In genomic region chr7:122628050-122628449, GRCm38 (mm10) we compare ENCODE assay signal across 30 mouse cellular contexts. TPM values are rescaled to one million over a fixed set of nuclear protein-coding genes. Genes with fewer than 3 reads are reported as not detected.
DNase-seq lines count a peak whose midpoint lies in the region; ATAC-seq and TF ChIP-seq lines count a peak whose summit lies in the region.
"Had no signal": no experiment of that assay in that cellular context is flagged by ENCODE, and none has a peak within 500 bp of the region (broad histone marks: within the 10 kb centered on the region; RNA-seq: fewer than 3 reads in every experiment).

No protein-coding gene starts in this region.

- TF ChIP-seq POLR2A in heart, adult 2 months (IDR thresholded peaks at IDR 0.05; ENCODE audit: insufficient read depth, low read depth, low read length) = no peak

- no peak overlapping the region for H3K4me2 ChIP-seq in heart, postnatal 0 days (ENCODE audit: low read depth, low read length)
- H3K4me2 ChIP-seq in lung, embryonic 14.5 days = no peak overlapping the region
- H3K4me2 ChIP-seq: midbrain, embryonic 12.5 days had no signal

- DNase-seq in heart, postnatal 0 days (ENCODE audit: low spot score) = peak; percentile 7
- DNase-seq in heart, adult 2 months = no peak
- DNase-seq in lung, embryonic 14.5 days = peak; percentile 76
- no peak for DNase-seq in lung, postnatal 14 days
- DNase-seq in right cerebral cortex, postnatal 14 days = peak; percentile 21
- DNase-seq in right cerebral cortex, adult 2 months (ENCODE audit: low spot score in 2 of 2) = no peak
- no peak for DNase-seq in layer of hippocampus, postnatal 14 days (ENCODE audit: low spot score in 2 of 2)
- DNase-seq: adrenal gland, adult 2 months; B cell, adult 2 months; cerebellum, adult 11-12 months; kidney, adult 8-10 months; kidney, postnatal 4 days; liver; lung, adult 2 months; lung, postnatal 4 days; thymus, postnatal 4 days had no signal

- no peak overlapping the region for H3K9ac ChIP-seq in heart, postnatal 0 days (replicated peaks; ENCODE audit: low read depth, low read length)
- H3K9ac ChIP-seq in heart, adult 2 months (ENCODE audit: low read depth, low read length) = no peak overlapping the region
- H3K9ac ChIP-seq in lung, embryonic 14.5 days = no peak overlapping the region
- H3K9ac ChIP-seq: liver, embryonic 14.5 days; midbrain, embryonic 12.5 days had no signal

- H3K79me2 ChIP-seq in heart, adult 2 months (replicated peaks; ENCODE audit: control insufficient read depth, insufficient read depth, low read length) = no peaks in the 10 kb centered on the region

- no peak for TF ChIP-seq CTCF in heart, postnatal 0 days (IDR thresholded peaks at IDR 0.05; ENCODE audit: low read depth)
- TF ChIP-seq CTCF in heart, adult 2 months (IDR thresholded peaks at IDR 0.05) = no peak
- TF ChIP-seq CTCF in lung, embryonic 14.5 days (IDR thresholded peaks at IDR 0.05; ENCODE audit: low read depth) = no peak

- no peaks in the 10 kb centered on the region for H3K9me3 ChIP-seq in heart, postnatal 0 days (replicated peaks; ENCODE audit: control insufficient read depth, low read length)
- H3K9me3 ChIP-seq in lung, embryonic 14.5 days (ENCODE audit: low read depth, low read length) = no peaks in the 10 kb centered on the region
- H3K9me3 ChIP-seq: midbrain, embryonic 12.5 days had no signal

- H3K36me3 ChIP-seq in heart, postnatal 0 days (replicated peaks; ENCODE audit: control insufficient read depth, insufficient read depth, low read length) = no peaks in the 10 kb centered on the region
- H3K36me3 ChIP-seq in heart, adult 2 months (ENCODE audit: control insufficient read depth, insufficient read depth, low read length) = peaks cover 2% of the 10 kb centered on the region; the same call in 1 of the 2 replicates
- H3K36me3 ChIP-seq in lung, embryonic 14.5 days (ENCODE audit: insufficient read depth) = no peaks in the 10 kb centered on the region
- H3K36me3 ChIP-seq: midbrain, embryonic 12.5 days had no signal

- intact Hi-C loops in heart, adult 2 months (cut with DNase I) = no loop called here

- TF ChIP-seq EP300 in heart, postnatal 0 days (IDR thresholded peaks at IDR 0.05; ENCODE audit: low read depth) = no peak
- no peak for TF ChIP-seq EP300 in heart, adult 2 months (IDR thresholded peaks at IDR 0.05; ENCODE audit: insufficient read depth, low read depth, low read length)

- no peaks in the 10 kb centered on the region for H3K4me1 ChIP-seq in heart, postnatal 0 days (ENCODE audit: control insufficient read depth, insufficient read depth)
- peaks cover 4% of the 10 kb centered on the region for H3K4me1 ChIP-seq in heart, adult 2 months (ENCODE audit: control insufficient read depth, insufficient read depth, low read length)
- peaks cover 4% of the 10 kb centered on the region; the same call in 1 of the 2 replicates for H3K4me1 ChIP-seq in lung, embryonic 14.5 days (ENCODE audit: insufficient read depth)

- H3K27ac ChIP-seq in heart, postnatal 0 days (ENCODE audit: low read depth) = no peak overlapping the region
- no peak overlapping the region for H3K27ac ChIP-seq in heart, adult 2 months
- no peak overlapping the region for H3K27ac ChIP-seq in lung, embryonic 14.5 days (ENCODE audit: low read depth)
- H3K27ac ChIP-seq: kidney, postnatal 0 days; liver, embryonic 14.5 days; midbrain, embryonic 12.5 days had no signal

- H3K27me3 ChIP-seq in heart, postnatal 0 days (ENCODE audit: control insufficient read depth, insufficient read depth, low read length) = no peaks in the 10 kb centered on the region
- H3K27me3 ChIP-seq in heart, adult 2 months (ENCODE audit: control insufficient read depth, insufficient read depth, low read length) = no peaks in the 10 kb centered on the region
- H3K27me3 ChIP-seq in lung, embryonic 14.5 days (ENCODE audit: insufficient read depth, low read length) = no peaks in the 10 kb centered on the region
- H3K27me3 ChIP-seq: midbrain, embryonic 12.5 days had no signal

- WGBS in heart, postnatal 0 days = 70% methylated on average over 5 of the region's 5 CpGs
- 70% methylated on average over 5 of the region's 5 CpGs for WGBS in heart, adult 2 months
- 71% methylated on average over 5 of the region's 5 CpGs for WGBS in lung, embryonic 14.5 days

- ATAC-seq in heart, postnatal 0 days (ENCODE audit: insufficient read depth, low read depth) = no peak
- ATAC-seq in lung, embryonic 14.5 days (ENCODE audit: insufficient read depth) = no peak
- ATAC-seq: activated CD4-positive, CD25-positive, alpha-beta regulatory T cell, adult 4 months; forebrain, embryonic 16.5 days; intestine, embryonic 16.5 days had no signal

- no peak overlapping the region for H3K4me3 ChIP-seq in heart, postnatal 0 days (ENCODE audit: low read depth, low read length)
- H3K4me3 ChIP-seq in heart, adult 2 months = no peak overlapping the region
- H3K4me3 ChIP-seq in lung, embryonic 14.5 days (ENCODE audit: low read depth, low read length) = no peak overlapping the region
- H3K4me3 ChIP-seq: megakaryocyte, embryonic 14.5 days; midbrain, embryonic 12.5 days had no signal

RNA-seq across cellular contexts. Expression of gene Cacng3, which starts 42.2 kb away (rescaled TPM):
- total RNA-seq in heart, postnatal 0 days (2014; rRNA removed; ENCODE audit: low replicate concordance) = not detected in 2 replicates
- polyA plus RNA-seq in heart, postnatal 0 days (2015; fragmentation: Nextera tagmentation; extraction: Ambion mirVana) = 0.05 TPM in 1 of 2 replicates, not detected in the other
- not detected for total RNA-seq in heart, adult 2 months (2021)
- polyA plus RNA-seq in heart, adult 2 months (2012; rRNA removed) = not detected in 2 replicates
- 0.08 and 0.41 TPM in 2 replicates for polyA plus RNA-seq in lung, embryonic 14.5 days (2014; fragmentation: Nextera tagmentation; extraction: Ambion mirVana)
- total RNA-seq in layer of hippocampus, postnatal 14 days (2021) = 10 to 100 TPM; 44.7 to 47.4 TPM
- total RNA-seq: gastrocnemius, adult 8-10 months; gastrocnemius, postnatal 4 days; heart, postnatal 25 days; monocyte, adult 5-6 weeks had no signal
- polyA plus RNA-seq: activated CD4-positive, CD25-positive, alpha-beta regulatory T cell, adult 4 months; kidney, postnatal 0 days; liver, embryonic 14.5 days; lung, adult 2 months; small intestine, adult 2 months; testis, adult 2 months; thymus, postnatal 0 days had no signal

Comparison
In these comparisons a context has a peak if more than half of its experiments do, and no peak if none do; other contexts are left out.
1. DNase-seq: peak in heart, postnatal 0 days (single experiment), lung, embryonic 14.5 days (single experiment) and right cerebral cortex, postnatal 14 days (single experiment); none in heart, adult 2 months (0 of 2), lung, postnatal 14 days (single experiment), right cerebral cortex, adult 2 months (0 of 2) and layer of hippocampus, postnatal 14 days (0 of 2).
2. RNA of gene Cacng3, which starts 42.2 kb away (total RNA-seq): 44.7 to 47.4 TPM in layer of hippocampus, postnatal 14 days; not detected in heart, postnatal 0 days and not detected in heart, adult 2 months; every median in the first group is over 10 times any median in the second.